Mouse (Mus musculus): ENCODE measurements around the gene Bfsp2. TPM values are rescaled to one million over a fixed set of nuclear protein-coding genes. Genes with fewer than 3 reads are reported as not detected.

The Bfsp2 gene
- 0.28 and 0.40 TPM in 2 replicates for polyA plus RNA-seq (2015; fragmentation: Nextera tagmentation; extraction: Ambion mirVana)

DNA sequence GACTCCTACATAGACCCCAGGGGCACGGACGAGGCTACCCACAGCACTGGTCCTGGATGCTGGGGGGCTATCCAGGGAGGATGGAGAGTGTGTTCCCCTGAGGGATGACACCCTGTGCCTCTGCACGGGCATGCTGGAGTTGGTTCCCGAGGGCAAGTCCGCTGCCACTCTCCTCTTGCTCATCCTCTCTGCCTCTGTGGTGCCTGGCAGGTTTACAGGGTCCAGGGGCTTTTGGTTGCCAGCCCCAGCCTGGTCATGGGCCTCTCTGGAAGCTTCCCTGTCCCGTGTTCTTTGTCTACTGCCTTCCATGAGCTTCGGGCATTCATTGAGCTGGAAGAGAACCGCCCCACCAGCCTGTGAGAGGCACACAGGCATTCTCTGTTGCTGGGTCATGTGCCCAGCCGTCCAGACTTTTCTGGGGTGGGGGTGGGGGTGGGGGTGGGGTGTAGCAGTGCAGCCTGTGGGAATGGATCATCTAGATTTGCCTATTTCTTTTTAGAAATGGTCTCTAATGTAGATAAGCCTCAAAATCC is at the start of gene Bfsp2:
Gene Bfsp2, minus strand, starts transcription at position 377 of the 533 bp plus-strand sequence.
- H3K36me3 ChIP-seq (ENCODE audit: control insufficient read depth, insufficient read depth, low read length), result no peaks in the 10 kb centered on the region
- H3K9me3 ChIP-seq (ENCODE audit: control insufficient read depth, low read length), result no peaks in the 10 kb centered on the region
- no peaks in the 10 kb centered on the region for H3K4me1 ChIP-seq (replicated peaks; ENCODE audit: control insufficient read depth, insufficient read depth)
- H3K27me3 ChIP-seq (ENCODE audit: control insufficient read depth, insufficient read depth, low read length), result no peaks in the 10 kb centered on the region
- no peak for DNase-seq (ENCODE audit: low spot score)
- H3K4me2 ChIP-seq (replicated peaks; ENCODE audit: low read depth), result no peak within 1 kb of the TSS
- ATAC-seq (ENCODE audit: low FRiP score, low TSS enrichment), result no peak
- no peak within 1 kb of the TSS for H3K9ac ChIP-seq (ENCODE audit: low read length)
- H3K4me3 ChIP-seq (ENCODE audit: low read depth, low read length), result no peak within 1 kb of the TSS
- no peak within 1 kb of the TSS; the same call in 1 of the 2 replicates for H3K27ac ChIP-seq (replicated peaks)
- TF ChIP-seq CTCF (IDR thresholded peaks at IDR 0.05; ENCODE audit: low read depth) (no peak), EP300 (optimal IDR thresholded peaks at IDR 0.05) (no peak)
- 71% methylated on average over 9 of the region's 9 CpGs for WGBS

DNA sequence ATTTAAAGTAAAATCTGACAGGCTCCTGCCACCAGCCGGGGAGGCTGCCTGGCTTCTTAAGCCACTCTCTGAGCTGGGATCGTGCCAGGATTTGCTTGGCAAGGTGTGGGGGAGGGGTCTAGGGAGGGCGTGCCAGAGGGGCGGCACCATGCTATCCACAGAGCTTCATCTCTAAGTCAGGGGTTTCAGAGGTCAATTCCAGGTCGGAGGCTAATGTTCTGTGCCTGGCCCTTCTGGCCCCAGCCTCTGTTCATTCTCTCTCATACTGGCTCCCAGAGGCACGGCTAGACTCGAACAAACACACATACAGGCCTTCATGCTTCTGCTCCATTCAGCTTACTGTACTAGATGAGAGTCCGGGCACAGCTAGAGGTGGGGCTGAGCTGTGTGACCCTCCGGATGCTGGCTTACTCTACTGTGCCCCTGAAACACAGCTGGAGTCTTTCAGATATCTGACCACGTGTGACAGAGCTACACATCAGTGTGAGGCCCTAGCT is 44.9 kb upstream of the Bfsp2 start:
- no peaks in the 10 kb centered on the region for H3K27me3 ChIP-seq (ENCODE audit: control insufficient read depth, insufficient read depth, low read length)
- no peak overlapping the region for H3K27ac ChIP-seq (replicated peaks)
- no peaks in the 10 kb centered on the region for H3K36me3 ChIP-seq (ENCODE audit: control insufficient read depth, insufficient read depth, low read length)
- ATAC-seq (ENCODE audit: low FRiP score, low TSS enrichment) (no peak), DNase-seq (ENCODE audit: low spot score) (peak; percentile 30)
- H3K9me3 ChIP-seq (ENCODE audit: control insufficient read depth, low read length), result no peaks in the 10 kb centered on the region
- H3K4me1 ChIP-seq (replicated peaks; ENCODE audit: control insufficient read depth, insufficient read depth), result no peaks in the 10 kb centered on the region
- H3K9ac ChIP-seq (ENCODE audit: low read length), result no peak overlapping the region
- WGBS, result 20% methylated on average over 10 of the region's 10 CpGs
- TF ChIP-seq EP300 (optimal IDR thresholded peaks at IDR 0.05), result no peak
- no peak for TF ChIP-seq CTCF (IDR thresholded peaks at IDR 0.05; ENCODE audit: low read depth)
- H3K4me3 ChIP-seq (ENCODE audit: low read depth, low read length), result no peak overlapping the region
- H3K4me2 ChIP-seq (replicated peaks; ENCODE audit: low read depth), result no peak overlapping the region

DNA sequence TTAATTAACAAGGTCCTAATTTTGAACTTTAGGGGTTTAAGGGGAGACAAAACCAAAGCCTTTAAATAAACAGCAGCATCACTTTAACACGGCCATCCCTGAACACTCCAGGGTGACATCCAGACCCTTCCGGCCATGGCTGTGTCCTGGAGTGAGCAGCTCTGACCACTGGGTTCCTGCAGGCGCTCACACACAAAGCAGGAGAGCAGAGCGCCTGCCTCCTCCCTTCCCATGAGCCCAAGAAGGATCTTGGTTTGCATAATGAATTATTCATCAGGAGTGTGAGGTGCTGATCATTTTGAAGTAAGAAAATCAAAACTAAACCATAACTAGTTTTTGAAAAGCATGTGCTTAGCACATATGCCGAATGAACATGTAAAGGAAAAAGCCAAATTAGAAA is 44.4 kb upstream of the Bfsp2 start:
- H3K4me3 ChIP-seq (ENCODE audit: low read depth, low read length), result no peak overlapping the region
- H3K4me1 ChIP-seq (replicated peaks; ENCODE audit: control insufficient read depth, insufficient read depth), result no peaks in the 10 kb centered on the region
- DNase-seq (ENCODE audit: low spot score) (no peak), ATAC-seq (ENCODE audit: low FRiP score, low TSS enrichment) (no peak)
- 39% methylated on average over 5 of the region's 5 CpGs for WGBS
- H3K36me3 ChIP-seq (ENCODE audit: control insufficient read depth, insufficient read depth, low read length), result no peaks in the 10 kb centered on the region
- no peak for TF ChIP-seq CTCF (IDR thresholded peaks at IDR 0.05; ENCODE audit: low read depth)
- H3K9me3 ChIP-seq (ENCODE audit: control insufficient read depth, low read length), result no peaks in the 10 kb centered on the region
- no peak overlapping the region for H3K9ac ChIP-seq (ENCODE audit: low read length)
- no peaks in the 10 kb centered on the region for H3K27me3 ChIP-seq (ENCODE audit: control insufficient read depth, insufficient read depth, low read length)
- H3K4me2 ChIP-seq (replicated peaks; ENCODE audit: low read depth), result no peak overlapping the region
- H3K27ac ChIP-seq (replicated peaks), result no peak overlapping the region

DNA sequence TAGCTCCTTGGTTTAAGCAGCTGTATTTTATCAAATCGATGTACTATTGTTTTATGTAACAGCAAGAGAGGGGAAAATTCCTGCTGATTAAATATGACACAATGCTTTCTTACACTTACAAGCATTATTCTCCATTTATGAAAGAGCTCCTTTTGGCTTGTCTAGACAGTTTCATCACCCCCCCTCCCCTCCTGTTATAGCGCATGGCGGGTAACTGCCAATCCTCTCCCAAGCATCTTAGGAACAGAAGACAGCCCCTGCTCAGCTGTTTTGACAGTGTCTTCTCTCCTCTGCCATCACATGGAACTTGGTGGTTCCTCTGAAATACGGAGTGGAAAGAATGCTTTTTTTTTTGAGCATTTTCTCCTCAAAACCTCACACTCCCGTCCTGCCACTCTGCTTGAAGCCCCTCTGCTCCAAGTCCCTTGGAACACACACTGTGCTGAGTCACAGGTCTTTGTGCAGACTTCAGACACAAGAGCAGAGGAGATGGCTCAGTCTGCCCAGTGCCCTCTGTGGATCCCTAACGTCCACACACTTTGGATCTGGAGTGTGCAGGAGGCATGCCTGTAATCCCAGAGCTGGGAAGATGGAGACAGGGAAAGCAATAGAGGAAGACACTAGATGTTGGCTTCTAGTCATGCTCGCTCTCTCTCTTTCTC is 43.7 kb upstream of the Bfsp2 start:
- Histone ChIP-seq H3K9me3 (ENCODE audit: control insufficient read depth, low read length) (no peaks in the 10 kb centered on the region), H3K4me1 (replicated peaks; ENCODE audit: control insufficient read depth, insufficient read depth) (no peaks in the 10 kb centered on the region), H3K9ac (ENCODE audit: low read length) (no peak overlapping the region), H3K4me3 (ENCODE audit: low read depth, low read length) (no peak overlapping the region), H3K4me2 (replicated peaks; ENCODE audit: low read depth) (no peak overlapping the region), H3K36me3 (ENCODE audit: control insufficient read depth, insufficient read depth, low read length) (no peaks in the 10 kb centered on the region), H3K27ac (replicated peaks) (no peak overlapping the region), H3K27me3 (ENCODE audit: control insufficient read depth, insufficient read depth, low read length) (no peaks in the 10 kb centered on the region)
- ATAC-seq (ENCODE audit: low FRiP score, low TSS enrichment) (no peak), DNase-seq (ENCODE audit: low spot score) (no peak)
- TF ChIP-seq CTCF (IDR thresholded peaks at IDR 0.05; ENCODE audit: low read depth), result no peak
- TF ChIP-seq EP300 (optimal IDR thresholded peaks at IDR 0.05), result no peak
- 52% methylated on average over 7 of the region's 7 CpGs for WGBS

DNA sequence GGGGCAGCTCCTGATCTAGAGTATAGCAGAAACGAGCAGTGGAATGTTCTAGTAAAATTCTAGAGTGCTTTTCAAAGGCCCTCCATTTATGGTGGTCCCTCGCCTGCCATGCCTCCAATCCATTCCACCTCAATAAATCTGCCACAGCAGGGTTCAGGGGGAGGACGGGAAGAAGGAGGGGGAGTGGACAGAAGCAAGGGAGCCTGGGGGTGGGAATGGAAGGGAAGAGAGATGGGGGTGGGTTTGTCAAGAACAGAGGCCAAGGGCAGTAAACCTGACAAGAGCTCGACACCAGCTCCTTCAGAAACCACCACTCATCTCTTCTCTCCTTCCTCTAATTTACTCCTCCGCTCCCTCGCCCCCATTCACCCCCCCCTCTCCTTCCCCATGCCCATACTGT is 42.8 kb upstream of the Bfsp2 start:
- H3K4me2 ChIP-seq (replicated peaks; ENCODE audit: low read depth), result no peak overlapping the region
- no peaks in the 10 kb centered on the region for H3K36me3 ChIP-seq (ENCODE audit: control insufficient read depth, insufficient read depth, low read length)
- DNase-seq (ENCODE audit: low spot score), result no peak
- H3K27ac ChIP-seq (replicated peaks), result no peak overlapping the region
- TF ChIP-seq EP300 (optimal IDR thresholded peaks at IDR 0.05) (no peak), CTCF (IDR thresholded peaks at IDR 0.05; ENCODE audit: low read depth) (no peak)
- H3K9ac ChIP-seq (ENCODE audit: low read length), result no peak overlapping the region
- H3K9me3 ChIP-seq (ENCODE audit: control insufficient read depth, low read length), result no peaks in the 10 kb centered on the region
- 47% methylated on average over 6 of the region's 6 CpGs for WGBS
- ATAC-seq (ENCODE audit: low FRiP score, low TSS enrichment), result no peak
- no peaks in the 10 kb centered on the region for H3K27me3 ChIP-seq (ENCODE audit: control insufficient read depth, insufficient read depth, low read length)
- no peak overlapping the region for H3K4me3 ChIP-seq (ENCODE audit: low read depth, low read length)
- H3K4me1 ChIP-seq (replicated peaks; ENCODE audit: control insufficient read depth, insufficient read depth), result no peaks in the 10 kb centered on the region

DNA sequence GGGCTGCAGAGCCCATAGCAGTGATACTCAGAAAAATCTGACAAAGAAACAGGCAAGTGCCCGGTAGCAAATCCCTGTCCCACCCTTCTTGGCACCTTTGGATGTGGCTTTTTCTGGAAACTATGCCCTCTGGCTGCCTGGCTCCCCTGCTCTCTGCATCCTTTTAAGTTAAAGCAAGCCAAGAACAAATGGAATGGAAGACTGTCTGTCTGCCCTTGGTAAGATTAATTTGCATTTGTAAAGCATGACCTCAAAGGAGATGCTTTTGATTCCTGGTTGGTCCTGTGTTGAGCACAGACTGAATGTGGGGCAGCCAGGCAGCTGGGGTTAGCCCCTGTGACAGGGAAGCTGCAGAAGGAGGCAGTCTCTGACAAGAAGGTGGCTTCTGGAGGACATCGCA is 33.7 kb upstream of the Bfsp2 start:
- H3K9me3 ChIP-seq (ENCODE audit: control insufficient read depth, low read length), result no peaks in the 10 kb centered on the region
- no peak overlapping the region for H3K4me2 ChIP-seq (replicated peaks; ENCODE audit: low read depth)
- ATAC-seq (ENCODE audit: low FRiP score, low TSS enrichment) (no peak), DNase-seq (ENCODE audit: low spot score) (no peak)
- no peaks in the 10 kb centered on the region for H3K4me1 ChIP-seq (replicated peaks; ENCODE audit: control insufficient read depth, insufficient read depth)
- H3K9ac ChIP-seq (ENCODE audit: low read length), result no peak overlapping the region
- no peak overlapping the region for H3K27ac ChIP-seq (replicated peaks)
- H3K36me3 ChIP-seq (ENCODE audit: control insufficient read depth, insufficient read depth, low read length), result no peaks in the 10 kb centered on the region
- no peaks in the 10 kb centered on the region for H3K27me3 ChIP-seq (ENCODE audit: control insufficient read depth, insufficient read depth, low read length)
- WGBS, result 57% methylated on average over 2 of the region's 2 CpGs
- TF ChIP-seq CTCF (IDR thresholded peaks at IDR 0.05; ENCODE audit: low read depth) (no peak), EP300 (optimal IDR thresholded peaks at IDR 0.05) (no peak)
- H3K4me3 ChIP-seq (ENCODE audit: low read depth, low read length), result no peak overlapping the region

All from stomach, postnatal 0 days (tissue).